Mouse (Mus musculus) brown adipose tissue, adult 24 weeks (tissue): Measurements from ENCODE around the gene Snapc3. TPM values are rescaled to one million over a fixed set of nuclear protein-coding genes. Genes with fewer than 3 reads are reported as not detected.

Experiments used
- H3K27ac ChIP-seq: fragments of 200-500 bp; replicated peaks from 2 replicates; pipeline ENCODE4 v1.5.1; 2012; ENCODE audit warnings: low read depth, mild to moderate bottlenecking, low read length
- H3K4me1 ChIP-seq: fragments of 200-500 bp; 2 replicates; pipeline ENCODE4 v1.6.1; 2012; ENCODE audit warnings: low read length, mixed read lengths; ENCODE audit not compliant: control insufficient read depth, insufficient read depth, insufficient read length
- H3K4me3 ChIP-seq: fragments of 200-500 bp; 2 replicates; pipeline ENCODE4 v1.5.1; 2012; ENCODE audit warnings: low read depth, mild to moderate bottlenecking, low read length, moderate library complexity; ENCODE audit not compliant: insufficient read depth
- polyA plus RNA-seq: library from polyadenylated mRNA; stranded (reverse); fragments of >200 nt; gene quantifications from 2 replicates; pipeline ENCODE4 v1.2.4, GENCODE M21; 2012; ENCODE audit not compliant: missing spikeins, insufficient read depth, insufficient read length

Gene Snapc3
- polyA plus RNA-seq, 1 experiment, result 9.6 TPM

GRCm38 (mm10) chr4:83400691-83401595 is 16.6 kb upstream of the Snapc3 start:
- Histone ChIP-seq H3K4me1 (no peaks in the 10 kb centered on the region; the same call in 1 of the 2 replicates), H3K4me3 (no peak overlapping the region), H3K27ac (no peak overlapping the region)

GRCm38 (mm10) chr4:83401712-83402111 is 15.8 kb upstream of the Snapc3 start:
- Histone ChIP-seq H3K27ac (no peak overlapping the region), H3K4me3 (no peak overlapping the region), H3K4me1 (no peaks in the 10 kb centered on the region; the same call in 1 of the 2 replicates)

DNA sequence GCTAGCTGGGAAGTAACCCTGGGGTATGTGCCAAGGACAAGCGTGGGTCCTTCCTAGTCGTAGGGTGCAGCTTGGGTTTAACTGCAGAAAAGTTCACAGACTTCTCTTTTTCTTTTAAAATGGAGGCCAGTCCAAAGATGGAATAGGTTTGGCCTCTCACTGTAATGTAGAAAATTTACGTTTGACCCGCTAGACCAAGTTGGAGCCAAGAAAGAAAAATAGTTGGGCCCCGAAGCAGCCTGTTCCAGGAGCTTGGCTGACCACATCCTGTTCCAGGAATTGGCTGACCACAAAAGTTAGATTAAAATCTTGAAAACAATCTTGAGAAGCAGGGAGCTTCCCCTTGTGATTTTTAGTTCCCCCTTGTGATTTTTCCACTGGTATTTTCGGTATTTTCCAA is 9.8 kb upstream of the Snapc3 start:
- Histone ChIP-seq H3K27ac (no peak overlapping the region), H3K4me3 (no peak overlapping the region)

DNA sequence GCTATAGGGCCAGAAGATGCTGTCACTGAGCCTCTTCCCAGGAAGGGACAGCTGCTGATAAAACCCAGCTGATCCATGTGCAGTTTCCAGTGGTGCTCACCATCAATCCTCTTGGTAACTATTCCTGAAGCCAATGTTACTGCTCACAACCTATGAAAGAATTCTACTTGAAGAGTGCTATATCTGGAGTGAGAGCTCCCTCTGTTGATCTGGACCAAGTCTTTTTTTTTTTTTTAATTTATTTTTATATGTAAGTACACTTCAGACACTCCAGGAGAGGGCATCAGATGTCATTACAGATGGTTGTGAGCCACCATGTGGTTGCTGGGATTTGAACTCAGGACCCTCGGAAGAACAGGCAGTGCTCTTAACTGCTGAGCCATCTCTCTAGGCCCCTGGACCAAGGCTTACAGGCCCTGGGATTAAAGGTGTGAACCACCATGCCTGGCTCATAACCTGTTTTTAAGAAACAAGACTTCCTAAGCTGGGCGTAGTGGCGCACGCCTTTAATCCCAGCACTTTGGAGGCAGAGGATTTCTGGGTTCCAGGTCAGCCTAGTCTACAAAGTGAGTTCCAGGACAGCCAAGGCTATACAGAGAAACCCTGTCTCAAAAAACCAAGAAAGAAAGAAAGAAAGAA is 7.5 kb upstream of the Snapc3 start:
- no peaks in the 10 kb centered on the region; the same call in 1 of the 2 replicates for H3K4me1 ChIP-seq
- no peak overlapping the region for H3K27ac ChIP-seq
- no peak overlapping the region for H3K4me3 ChIP-seq

More for the DNA sequence above, 9.8 kb upstream of the Snapc3 start:
- no peaks in the 10 kb centered on the region for H3K4me1 ChIP-seq

DNA sequence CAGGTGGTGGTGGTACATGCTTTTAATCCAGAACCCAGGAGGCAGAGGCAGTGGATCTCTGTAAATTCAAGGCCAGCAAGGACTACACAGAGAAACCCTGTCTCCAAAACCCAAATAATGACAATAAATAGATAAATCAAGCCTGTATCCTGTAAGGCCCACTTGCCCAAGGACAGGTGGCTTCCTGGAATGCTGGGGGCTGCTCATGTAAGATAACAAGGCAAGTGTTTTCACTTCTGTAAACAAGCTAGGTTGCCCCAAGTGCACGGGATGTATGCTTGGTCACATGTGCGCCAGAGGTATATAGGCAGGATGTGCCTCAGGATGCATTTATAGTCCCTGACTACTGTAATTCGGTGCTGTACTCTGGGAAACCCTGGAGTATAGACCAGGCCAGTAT is 5.5 kb upstream of the Snapc3 start:
- no peaks in the 10 kb centered on the region; the same call in 1 of the 2 replicates for H3K4me1 ChIP-seq
- H3K4me3 ChIP-seq, result no peak overlapping the region
- H3K27ac ChIP-seq, result no peak overlapping the region

GRCm38 (mm10) chr4:83414241-83414824 is 3.2 kb upstream of the Snapc3 start:
- peaks cover 3% of the 10 kb centered on the region; the same call in 1 of the 2 replicates for H3K4me1 ChIP-seq
- H3K4me3 ChIP-seq, result no peak overlapping the region

GRCm38 (mm10) chr4:83417820-83418186 is 279 bp downstream of the Snapc3 start:
- peaks cover 3% of the 10 kb centered on the region; the same call in 1 of the 2 replicates for H3K4me1 ChIP-seq
- H3K4me3 ChIP-seq, result peak overlapping the region; percentile 82
- H3K27ac ChIP-seq, result peak overlapping the region; percentile 74

More at GRCm38 (mm10) chr4:83414241-83414824, 3.2 kb upstream of the Snapc3 start:
- H3K27ac ChIP-seq, result peak overlapping the region; percentile 83

- Histone ChIP-seq H3K4me1 (peaks cover 3% of the 10 kb centered on the region; the same call in 1 of the 2 replicates), H3K27ac (no peak overlapping the region), H3K4me3 (peak overlapping the region; percentile 82)
Measured at GRCm38 (mm10) chr4:83418781-83419180, 1.3 kb downstream of the Snapc3 start.

DNA sequence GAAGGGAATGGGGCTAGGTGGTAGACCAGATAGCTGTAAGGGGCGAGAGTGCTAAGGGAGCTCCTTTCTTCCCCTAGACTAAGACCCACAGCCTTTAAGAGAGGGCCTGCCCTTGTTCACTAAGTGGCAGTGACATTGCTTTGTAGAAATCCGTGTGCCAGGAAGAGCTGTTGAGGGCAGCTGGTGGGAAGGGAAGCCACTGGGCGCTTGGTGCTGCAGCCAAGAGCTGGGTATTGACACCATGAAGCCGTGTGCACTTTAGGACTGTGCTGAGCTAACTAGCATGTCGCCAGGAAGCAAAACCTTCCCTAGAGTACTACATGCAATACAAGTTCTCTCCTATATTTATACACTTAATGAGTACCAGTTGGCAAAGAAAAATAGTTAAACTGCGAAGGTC is 6.1 kb downstream of the Snapc3 start:
- Histone ChIP-seq H3K4me1 (peaks cover 3% of the 10 kb centered on the region; the same call in 1 of the 2 replicates), H3K4me3 (no peak overlapping the region), H3K27ac (no peak overlapping the region)

DNA sequence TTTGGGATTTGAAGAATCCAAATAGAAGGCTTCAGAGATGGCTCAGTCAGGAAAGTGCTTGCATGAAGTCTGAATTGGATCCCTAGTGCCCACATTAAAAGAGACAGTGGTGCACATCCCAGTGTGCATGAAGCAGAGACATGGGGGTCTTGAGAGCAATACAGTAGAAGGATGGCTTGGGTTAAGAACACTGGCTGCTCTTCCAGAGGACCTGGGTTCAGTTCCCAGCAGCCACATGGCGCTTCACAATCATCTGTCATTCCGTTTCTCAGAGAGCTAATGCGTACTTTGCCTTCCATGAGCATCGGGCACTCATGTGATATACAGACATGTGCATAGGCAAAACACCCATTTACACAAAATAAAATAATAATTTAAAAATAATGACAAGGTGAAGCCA is 7.6 kb downstream of the Snapc3 start:
- Histone ChIP-seq H3K4me3 (no peak overlapping the region), H3K4me1 (no peaks in the 10 kb centered on the region), H3K27ac (no peak overlapping the region)

DNA sequence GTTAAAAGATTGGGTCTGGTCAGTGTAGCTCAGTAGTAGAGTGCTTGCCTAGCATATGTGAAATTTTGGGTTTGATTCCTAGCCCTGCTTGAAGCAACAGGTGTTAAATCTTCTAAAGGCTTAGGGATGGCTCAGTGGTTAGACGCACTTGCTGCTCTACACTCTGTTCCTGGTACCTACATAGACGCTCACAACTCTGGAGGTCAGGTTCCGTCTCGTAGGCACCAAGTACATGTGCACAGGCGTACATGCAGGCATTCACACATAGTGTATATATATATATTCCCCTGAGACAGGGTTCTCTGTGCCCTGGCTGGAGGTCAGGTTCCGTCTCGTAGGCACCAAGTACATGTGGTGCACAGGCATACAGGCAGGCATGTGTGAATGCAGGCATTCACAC is 9.6 kb downstream of the Snapc3 start:
- Histone ChIP-seq H3K4me1 (no peaks in the 10 kb centered on the region), H3K4me3 (no peak overlapping the region), H3K27ac (no peak overlapping the region)

GRCm38 (mm10) chr4:83427696-83428095 is 10.2 kb downstream of the Snapc3 start:
- no peak overlapping the region for H3K4me3 ChIP-seq
- no peak overlapping the region for H3K27ac ChIP-seq
- no peaks in the 10 kb centered on the region for H3K4me1 ChIP-seq

GRCm38 (mm10) chr4:83428845-83429244 is 11.3 kb downstream of the Snapc3 start:
- Histone ChIP-seq H3K4me1 (no peaks in the 10 kb centered on the region), H3K27ac (no peak overlapping the region), H3K4me3 (no peak overlapping the region)

DNA sequence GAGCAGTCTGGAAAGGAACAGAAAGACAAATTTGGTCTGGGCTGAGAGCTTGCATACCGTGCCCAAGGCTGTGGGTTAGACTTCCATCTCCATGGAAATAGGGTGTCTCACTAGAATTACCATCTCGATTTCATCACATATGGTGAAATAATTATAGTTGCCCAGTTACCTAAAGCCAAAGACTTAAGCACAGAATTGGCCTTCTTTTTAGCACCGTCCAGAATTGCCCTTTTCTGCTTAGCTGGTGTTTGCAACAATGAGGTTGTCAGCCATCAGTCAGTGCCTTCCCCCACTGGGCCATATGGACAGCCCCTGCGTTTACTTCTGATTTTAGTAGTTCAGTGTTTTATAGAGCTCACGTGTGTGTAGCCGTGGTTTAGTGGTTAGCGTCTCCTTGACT is 14.4 kb downstream of the Snapc3 start:
- Histone ChIP-seq H3K4me3 (no peak overlapping the region), H3K4me1 (no peaks in the 10 kb centered on the region), H3K27ac (no peak overlapping the region)

GRCm38 (mm10) chr4:83432901-83433300 is 15.4 kb downstream of the Snapc3 start:
- Histone ChIP-seq H3K27ac (no peak overlapping the region), H3K4me3 (no peak overlapping the region), H3K4me1 (no peaks in the 10 kb centered on the region)
